Mouse (Mus musculus): ENCODE measurements around the gene Dct.

The Dct gene

GRCm38 (mm10) chr14:118042066-118042762, 9.8 kb downstream of the Dct start:
- DNase-seq = no peak

- DNase-seq = no peak
These were observed 11.3 kb downstream of the Dct start for GRCm38 (mm10) chr14:118040550-118041250.

GRCm38 (mm10) chr14:118039074-118039473, 13.0 kb downstream of the Dct start:
- DNase-seq = no peak

- no peak for DNase-seq
These were observed 24.5 kb downstream of the Dct start for GRCm38 (mm10) chr14:118027564-118027963.

GRCm38 (mm10) chr14:118021867-118022543, 30.0 kb downstream of the Dct start:
- DNase-seq = no peak

- DNase-seq = no peak
These were observed 32.7 kb downstream of the Dct start for GRCm38 (mm10) chr14:118019314-118019713.

GRCm38 (mm10) chr14:118013237-118013636, 38.8 kb downstream of the Dct start:
- no peak for DNase-seq

- no peak for DNase-seq
These were observed 42.5 kb downstream of the Dct start for GRCm38 (mm10) chr14:118009541-118009940.

GRCm38 (mm10) chr14:118005697-118006096, 46.3 kb downstream of the Dct start:
- DNase-seq = no peak

- DNase-seq = no peak
These were observed 47.6 kb downstream of the Dct start for GRCm38 (mm10) chr14:118004434-118004833.

GRCm38 (mm10) chr14:117993845-117994244, 58.2 kb downstream of the Dct start:
- no peak for DNase-seq

- DNase-seq = no peak
These were observed 59.3 kb downstream of the Dct start for GRCm38 (mm10) chr14:117992600-117993256.

- DNase-seq = no peak
These were observed 61.8 kb downstream of the Dct start for GRCm38 (mm10) chr14:117990203-117990602.

- DNase-seq = no peak
These were observed 63.6 kb downstream of the Dct start for GRCm38 (mm10) chr14:117988444-117988843.

GRCm38 (mm10) chr14:117981532-117981931, 70.5 kb downstream of the Dct start:
- no peak for DNase-seq

GRCm38 (mm10) chr14:117972576-117972975, 79.5 kb downstream of the Dct start:
- no peak for DNase-seq
